Mouse (Mus musculus): Measurements from ENCODE around the gene Tut1. TPM values are rescaled to one million over a fixed set of nuclear protein-coding genes. Genes with fewer than 3 reads are reported as not detected.
A peak's percentile ranks its signal among the peaks of the same experiment; 100 is the strongest.

Tut1 gene
- total RNA-seq (2021): 1 to 10 TPM; 7.2 to 8.8 TPM

GRCm38 (mm10) chr19:8953135-8954039, at the start of gene Tut1:
Gene Tut1 (plus strand): TSS chr19:8953847.
- peak; percentile 84 for DNase-seq (ENCODE audit: low spot score)
- intact Hi-C loops (cut with DNase I): loop anchor here (1.0 kb wide), 1 partner anchor 11 kb away; no protein-coding TSS in a partner anchor

GRCm38 (mm10) chr19:8908531-8908930, 45.1 kb upstream of the Tut1 start:
- DNase-seq (ENCODE audit: low spot score): no peak
- intact Hi-C loops (cut with DNase I): no loop called here

- DNase-seq (ENCODE audit: low spot score): no peak
- intact Hi-C loops (cut with DNase I): loop anchor here (5.0 kb wide), 1 partner anchor 35 kb away; no protein-coding TSS in a partner anchor
Observed at GRCm38 (mm10) chr19:8911810-8912209, 41.8 kb upstream of the Tut1 start.

GRCm38 (mm10) chr19:8914212-8914611, 39.4 kb upstream of the Tut1 start:
- no peak for DNase-seq (ENCODE audit: low spot score)
- intact Hi-C loops (cut with DNase I): loop anchor here (5.0 kb wide), 1 partner anchor 33 kb away; no protein-coding TSS in a partner anchor

- intact Hi-C loops (cut with DNase I): loop anchor here (5.0 kb wide), 1 partner anchor 43 kb away; no protein-coding TSS in a partner anchor
- DNase-seq (ENCODE audit: low spot score): no peak
Observed at GRCm38 (mm10) chr19:8919000-8919399, 34.6 kb upstream of the Tut1 start.

- intact Hi-C loops (cut with DNase I): loop anchor here (2.0 to 5.0 kb wide), 2 partner anchors 21 to 43 kb away; partner anchors contain the start of gene Mta2
- no peak for DNase-seq (ENCODE audit: low spot score)
Observed at GRCm38 (mm10) chr19:8919684-8920072, 34.0 kb upstream of the Tut1 start.

- DNase-seq (ENCODE audit: low spot score): peak; percentile 94
- intact Hi-C loops (cut with DNase I): loop anchor here (2.0 kb wide), 1 partner anchor 21 kb away; the partner anchor contains the start of gene Mta2
Observed at GRCm38 (mm10) chr19:8920073-8920736, 33.4 kb upstream of the Tut1 start, which contains the start of gene B3gat3. Gene B3gat3 (plus strand): TSS chr19:8920374.

- DNase-seq (ENCODE audit: low spot score): no peak
- intact Hi-C loops (cut with DNase I): loop anchor here (2.0 kb wide), 1 partner anchor 20 kb away; the partner anchor contains the start of gene Mta2
Observed at GRCm38 (mm10) chr19:8920836-8921291, 32.8 kb upstream of the Tut1 start.

- intact Hi-C loops (cut with DNase I): loop anchor here (2.0 kb wide), 1 partner anchor 19 kb away; the partner anchor contains the start of gene Mta2
- no peak for DNase-seq (ENCODE audit: low spot score)
Observed at GRCm38 (mm10) chr19:8921741-8922140, 31.9 kb upstream of the Tut1 start.

GRCm38 (mm10) chr19:8926766-8927165, 26.9 kb upstream of the Tut1 start:
- intact Hi-C loops (cut with DNase I): no loop called here
- no peak for DNase-seq (ENCODE audit: low spot score)

GRCm38 (mm10) chr19:8927891-8928525, 25.6 kb upstream of the Tut1 start:
- no peak for DNase-seq (ENCODE audit: low spot score)
- intact Hi-C loops (cut with DNase I): loop anchor here (2.0 kb wide), 1 partner anchor 15 kb away; no protein-coding TSS in a partner anchor

- no peak for DNase-seq (ENCODE audit: low spot score)
- intact Hi-C loops (cut with DNase I): loop anchor here (2.0 kb wide), 1 partner anchor 14 kb away; no protein-coding TSS in a partner anchor
Observed at GRCm38 (mm10) chr19:8928689-8929223, 24.9 kb upstream of the Tut1 start.

- peak; percentile 87 for DNase-seq (ENCODE audit: low spot score)
- intact Hi-C loops (cut with DNase I): loop anchor here (2.0 kb wide), 1 partner anchor 13 kb away; no protein-coding TSS in a partner anchor
Observed at GRCm38 (mm10) chr19:8929224-8930088, 24.2 kb upstream of the Tut1 start, which contains the start of the genes Rom1 and Eml3. Gene Rom1 (minus strand): TSS chr19:8929356. Gene Eml3 (plus strand): TSS chr19:8929552.

GRCm38 (mm10) chr19:8930117-8930516, 23.5 kb upstream of the Tut1 start:
- intact Hi-C loops (cut with DNase I): no loop called here
- DNase-seq (ENCODE audit: low spot score): no peak

- intact Hi-C loops (cut with DNase I): no loop called here
- DNase-seq (ENCODE audit: low spot score): no peak
Observed at GRCm38 (mm10) chr19:8930771-8931170, 22.9 kb upstream of the Tut1 start.

GRCm38 (mm10) chr19:8936736-8937135, 16.9 kb upstream of the Tut1 start:
- intact Hi-C loops (cut with DNase I): no loop called here
- DNase-seq (ENCODE audit: low spot score): no peak

GRCm38 (mm10) chr19:8940526-8941133, 13.0 kb upstream of the Tut1 start:
- intact Hi-C loops (cut with DNase I): loop anchor here (2.0 kb wide), 1 partner anchor 20 kb away; the partner anchor contains the start of gene B3gat3
- DNase-seq (ENCODE audit: low spot score): no peak

GRCm38 (mm10) chr19:8941136-8941514, 12.5 kb upstream of the Tut1 start:
- intact Hi-C loops (cut with DNase I): loop anchor here (2.0 kb wide), 1 partner anchor 20 kb away; the partner anchor contains the start of gene B3gat3
- DNase-seq (ENCODE audit: low spot score): no peak
